Mouse (Mus musculus) hindbrain, embryonic 15.5 days (tissue): ENCODE measurements at regions not wholly inside any gene's neighbourhood (a gene's known extent, or its start where the extent isn't known, plus 50 kb on each side); places are given as distances from the start of the nearest gene placed in this dataset.

Experiments used
- ATAC-seq: fragments of 200-750 bp; cut with Nextera tagmentation; 2 replicates; pipeline ENCODE4 v1.8.0; 2017; ENCODE audit warnings: low read depth, moderate number of reproducible peaks, moderate TSS enrichment; ENCODE audit not compliant: low FRiP score
- H3K27ac ChIP-seq: fragments of 300-500 bp; sonication (generic); replicated peaks from 2 replicates; pipeline ENCODE4 v1.5.1; 2015; ENCODE audit warnings: mild to moderate bottlenecking, inconsistent platforms
- H3K27me3 ChIP-seq: fragments of 300-500 bp; sonication (generic); 2 replicates; pipeline ENCODE4 v1.6.1; 2015; ENCODE audit warnings: control low read depth, inconsistent platforms
- H3K36me3 ChIP-seq: fragments of 300-500 bp; sonication (generic); 2 replicates; pipeline ENCODE4 v1.6.1; 2015; ENCODE audit warnings: control low read depth, inconsistent platforms
- H3K4me1 ChIP-seq: fragments of 300-500 bp; sonication (generic); replicated peaks from 2 replicates; pipeline ENCODE4 v1.6.1; 2015; ENCODE audit warnings: control low read depth, inconsistent platforms
- H3K4me2 ChIP-seq: fragments of 300-500 bp; sonication (generic); 2 replicates; pipeline ENCODE4 v1.6.1; 2015; ENCODE audit warnings: moderate library complexity, mild to moderate bottlenecking, inconsistent platforms
- H3K4me3 ChIP-seq: fragments of 300-500 bp; sonication (generic); 2 replicates; pipeline ENCODE4 v1.5.1; 2015; ENCODE audit warnings: mild to moderate bottlenecking, inconsistent platforms
- H3K9ac ChIP-seq: fragments of 300-500 bp; sonication (generic); 2 replicates; pipeline ENCODE4 v1.6.1; 2015; ENCODE audit warnings: inconsistent platforms
- H3K9me3 ChIP-seq: fragments of 300-500 bp; sonication (generic); 2 replicates; pipeline ENCODE4 v1.6.1; 2016; ENCODE audit warnings: control low read depth, inconsistent platforms
- WGBS: fragments of 180-500 bp; shearing (Covaris S2); methylation state at CpG from one replicate; pipeline ENCODE4 v1.1.7; 2015; 5-methylcytosine and 5-hydroxymethylcytosine counted together

DNA sequence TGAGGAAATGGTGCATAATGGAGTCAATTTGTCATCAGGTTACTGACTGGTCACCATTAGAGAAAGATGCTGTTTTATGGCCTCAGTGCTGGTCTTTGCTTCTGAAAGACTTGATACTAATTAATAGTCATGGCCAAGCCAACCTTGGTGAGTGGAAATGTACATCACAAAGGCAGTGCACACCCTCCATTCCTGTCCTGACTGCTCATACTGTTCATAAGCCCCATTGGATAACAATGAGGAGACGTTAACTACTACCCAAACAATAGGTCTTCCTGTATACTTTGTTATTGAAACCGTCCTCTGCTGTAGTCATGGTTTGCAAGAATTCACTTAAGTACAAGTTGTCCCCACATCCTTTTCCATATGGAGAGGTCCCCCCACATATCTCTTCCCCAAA is 605.8 kb upstream of the Slc35b3 start:
- H3K4me2 ChIP-seq: no peak overlapping the region

DNA sequence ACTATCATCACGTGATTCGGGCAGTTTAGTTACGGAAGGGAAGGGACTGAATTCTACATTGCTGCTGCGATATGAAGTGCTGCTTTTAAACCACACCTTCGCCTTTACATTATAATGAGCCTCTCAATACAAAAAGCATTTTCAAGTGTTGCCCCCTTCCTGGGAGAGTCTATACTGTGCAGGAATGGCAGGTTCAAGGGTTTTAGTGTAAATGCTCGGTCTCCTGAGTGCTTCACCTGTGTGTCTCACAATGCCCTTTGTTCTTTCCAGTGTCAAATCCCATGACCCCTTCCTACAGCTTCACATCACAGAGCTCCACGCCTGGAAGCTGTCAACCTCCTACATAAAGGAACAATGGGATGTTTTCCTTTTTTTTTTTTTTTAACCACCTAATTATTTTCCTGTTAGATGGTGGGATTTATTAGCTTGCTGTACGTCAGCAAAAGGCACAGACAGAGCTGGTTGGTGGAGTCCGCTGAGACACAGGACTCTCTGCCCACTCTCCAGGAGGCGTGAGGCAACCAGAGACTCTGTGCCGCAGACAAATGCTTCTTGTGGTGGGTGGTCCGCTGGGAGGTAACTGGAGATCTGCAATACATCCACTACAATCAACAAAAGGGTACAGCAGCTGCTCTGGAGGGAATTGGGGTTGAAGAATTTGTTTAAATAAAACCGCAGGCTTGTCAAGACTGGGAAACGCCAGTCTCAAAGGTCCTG is 577.2 kb upstream of the Slc35b3 start:
- WGBS: 32% methylated on average over 14 of the region's 14 CpGs
- no peak overlapping the region for H3K9ac ChIP-seq
- H3K27me3 ChIP-seq: peaks cover 9% of the 10 kb centered on the region; the same call in 1 of the 2 replicates
- H3K27ac ChIP-seq: no peak overlapping the region
- ATAC-seq: no peak
- no peak overlapping the region for H3K4me3 ChIP-seq
- H3K4me1 ChIP-seq: peaks cover 7% of the 10 kb centered on the region
- H3K36me3 ChIP-seq: no peaks in the 10 kb centered on the region
- H3K9me3 ChIP-seq: no peaks in the 10 kb centered on the region
- H3K4me2 ChIP-seq: no peak overlapping the region

More for the DNA sequence above, 605.8 kb upstream of the Slc35b3 start:
- H3K27ac ChIP-seq: no peak overlapping the region
- no peak for ATAC-seq
- no peaks in the 10 kb centered on the region for H3K36me3 ChIP-seq
- no peak overlapping the region for H3K4me3 ChIP-seq
- no peaks in the 10 kb centered on the region for H3K9me3 ChIP-seq
- WGBS: 82% methylated on average over 2 of the region's 2 CpGs
- no peaks in the 10 kb centered on the region for H3K4me1 ChIP-seq
- no peak overlapping the region for H3K9ac ChIP-seq
- no peaks in the 10 kb centered on the region for H3K27me3 ChIP-seq

DNA sequence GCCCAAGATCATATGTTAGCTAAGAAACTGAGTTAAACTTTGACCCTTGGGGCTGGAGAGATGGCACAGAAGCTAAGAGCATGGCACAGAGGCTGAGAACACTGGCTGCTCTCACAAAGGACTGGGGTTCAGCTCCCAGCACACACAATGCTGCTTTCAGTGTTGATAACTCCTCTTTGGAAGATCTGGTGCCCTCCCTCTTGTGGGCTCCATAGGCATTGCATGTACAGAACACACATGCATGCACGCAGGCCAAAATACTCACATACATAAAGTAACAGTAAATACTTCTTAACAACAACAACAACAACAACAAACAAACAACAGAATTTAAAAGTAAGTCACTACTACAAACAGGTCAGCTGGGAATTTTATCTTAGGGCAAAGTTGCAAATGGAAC is 565.8 kb upstream of the Slc35b3 start:
- no peaks in the 10 kb centered on the region for H3K9me3 ChIP-seq
- 91% methylated on average over 1 of the region's 1 CpGs for WGBS
- H3K4me3 ChIP-seq: no peak overlapping the region
- H3K4me2 ChIP-seq: no peak overlapping the region
- H3K27ac ChIP-seq: no peak overlapping the region
- H3K4me1 ChIP-seq: peaks cover 12% of the 10 kb centered on the region
- no peak overlapping the region for H3K9ac ChIP-seq
- no peak for ATAC-seq
- H3K27me3 ChIP-seq: peaks cover 29% of the 10 kb centered on the region
- no peaks in the 10 kb centered on the region for H3K36me3 ChIP-seq

DNA sequence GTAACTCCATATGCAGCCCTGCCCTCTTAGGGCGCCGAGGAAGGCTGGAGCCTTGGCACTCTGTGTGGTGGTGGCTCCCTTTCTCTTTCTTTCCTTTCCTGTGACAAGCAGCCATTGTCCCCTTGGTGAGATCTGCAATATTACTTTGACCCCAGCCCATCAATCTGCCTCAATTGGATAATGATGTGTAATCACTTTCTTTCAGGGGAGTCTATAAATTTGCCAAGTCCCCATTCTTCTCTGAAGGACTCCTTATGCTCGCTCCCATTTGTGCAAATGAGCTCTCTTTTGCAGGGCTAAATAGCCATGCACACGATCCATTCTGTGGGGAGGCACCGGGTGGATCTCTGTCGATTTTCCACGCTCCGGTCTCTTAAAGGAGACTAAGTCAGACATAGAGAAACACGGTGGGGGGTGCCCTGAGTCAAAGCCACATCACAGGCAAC is 563.2 kb upstream of the Slc35b3 start:
- ATAC-seq: peak; percentile 92

DNA sequence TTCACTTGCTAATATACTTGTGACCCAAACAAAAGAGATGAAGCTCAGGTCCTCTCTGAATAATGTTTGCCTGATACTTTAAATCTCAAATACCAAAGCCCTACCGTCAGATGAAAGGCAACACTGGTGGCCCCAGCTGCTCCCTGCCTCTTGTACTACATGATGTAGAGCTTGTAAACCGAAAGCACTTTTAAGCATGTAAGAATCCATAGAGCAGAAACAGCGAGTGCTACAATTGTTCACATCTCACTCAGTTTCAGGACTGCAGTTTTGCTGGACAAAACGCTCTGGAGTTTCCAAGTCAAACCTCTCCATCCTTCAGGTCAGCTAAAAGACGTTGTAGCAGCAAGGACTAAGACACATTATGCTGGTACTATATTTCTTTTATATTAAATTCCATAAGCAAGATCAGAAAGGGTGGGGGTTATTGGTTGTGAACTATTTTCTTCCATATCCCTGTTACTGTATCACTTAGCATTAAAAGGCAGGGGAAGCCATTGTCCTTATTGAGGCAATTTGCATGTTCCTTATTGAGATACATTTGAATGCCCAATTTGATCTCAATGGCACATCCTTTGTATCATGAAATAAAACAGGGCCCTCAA is 562.7 kb upstream of the Slc35b3 start:
- Histone ChIP-seq H3K9ac (no peak overlapping the region), H3K4me2 (no peak overlapping the region), H3K27ac (no peak overlapping the region), H3K27me3 (peaks cover 30% of the 10 kb centered on the region), H3K4me1 (peaks cover 12% of the 10 kb centered on the region), H3K9me3 (no peaks in the 10 kb centered on the region), H3K4me3 (no peak overlapping the region), H3K36me3 (no peaks in the 10 kb centered on the region)
- no peak for ATAC-seq
- 16% methylated on average over 5 of the region's 5 CpGs for WGBS

More for the DNA sequence above, 563.2 kb upstream of the Slc35b3 start:
- H3K9ac ChIP-seq: no peak overlapping the region
- peaks cover 12% of the 10 kb centered on the region for H3K4me1 ChIP-seq
- no peak overlapping the region for H3K4me3 ChIP-seq
- peak overlapping the region; percentile 17 for H3K4me2 ChIP-seq
- H3K27ac ChIP-seq: no peak overlapping the region
- peaks cover 30% of the 10 kb centered on the region for H3K27me3 ChIP-seq
- no peaks in the 10 kb centered on the region for H3K9me3 ChIP-seq
- WGBS: 9% methylated on average over 9 of the region's 9 CpGs
- no peaks in the 10 kb centered on the region for H3K36me3 ChIP-seq

DNA sequence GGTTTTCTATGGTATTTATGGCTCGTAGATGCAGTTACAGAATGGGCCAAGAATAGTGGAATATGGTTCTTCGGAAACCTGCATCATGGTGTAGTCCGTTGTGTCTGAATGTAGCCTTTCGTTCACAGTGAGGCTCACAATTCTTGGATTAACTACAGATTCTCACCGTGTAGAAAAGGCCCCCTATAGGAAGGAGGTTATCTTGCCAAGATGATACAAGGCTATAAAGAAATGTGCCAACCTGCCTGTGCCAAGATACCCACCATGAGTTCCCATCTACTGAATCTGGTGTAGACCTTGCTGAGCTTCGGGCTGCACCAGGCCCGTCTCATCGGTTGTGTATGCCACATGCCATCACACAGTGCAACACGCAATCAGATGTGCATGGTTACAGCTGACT is 560.2 kb upstream of the Slc35b3 start:
- H3K27me3 ChIP-seq: peaks cover 28% of the 10 kb centered on the region; the same call in 1 of the 2 replicates

DNA sequence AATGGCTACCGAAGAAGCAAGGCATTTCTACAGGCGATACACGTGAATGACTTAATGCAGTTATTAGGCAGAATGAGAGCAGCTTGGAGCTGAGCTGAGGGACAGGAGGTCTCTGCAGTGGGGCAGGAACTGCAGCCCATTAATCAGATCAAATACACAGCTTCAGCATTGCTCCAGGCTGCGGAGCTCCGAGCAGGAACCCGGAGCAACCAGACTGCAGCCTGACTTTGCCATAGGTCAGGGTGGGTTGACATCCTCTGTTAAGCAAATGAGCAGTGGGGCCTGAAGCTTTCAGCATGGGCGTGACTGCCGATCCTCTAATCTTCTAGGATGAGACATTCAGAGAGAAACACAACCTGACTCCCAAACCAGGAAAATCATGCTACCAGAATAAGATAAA is 555.4 kb upstream of the Slc35b3 start:
- H3K4me2 ChIP-seq: no peak overlapping the region
- H3K36me3 ChIP-seq: no peaks in the 10 kb centered on the region
- H3K9ac ChIP-seq: no peak overlapping the region
- H3K27me3 ChIP-seq: peaks cover 22% of the 10 kb centered on the region; the same call in 1 of the 2 replicates
- H3K27ac ChIP-seq: no peak overlapping the region
- H3K4me1 ChIP-seq: 0 out of 2 replicates have a peak, but pooled peaks cover 3% of the 10 kb centered on the region
- no peak for ATAC-seq
- H3K9me3 ChIP-seq: no peaks in the 10 kb centered on the region
- H3K4me3 ChIP-seq: no peak overlapping the region
- WGBS: 34% methylated on average over 8 of the region's 8 CpGs

More for the DNA sequence above, 560.2 kb upstream of the Slc35b3 start:
- Histone ChIP-seq H3K9me3 (no peaks in the 10 kb centered on the region), H3K27ac (no peak overlapping the region), H3K36me3 (no peaks in the 10 kb centered on the region), H3K9ac (no peak overlapping the region), H3K4me2 (no peak overlapping the region), H3K4me1 (peaks cover 15% of the 10 kb centered on the region), H3K4me3 (no peak overlapping the region)
- no peak for ATAC-seq
- 92% methylated on average over 9 of the region's 9 CpGs for WGBS

DNA sequence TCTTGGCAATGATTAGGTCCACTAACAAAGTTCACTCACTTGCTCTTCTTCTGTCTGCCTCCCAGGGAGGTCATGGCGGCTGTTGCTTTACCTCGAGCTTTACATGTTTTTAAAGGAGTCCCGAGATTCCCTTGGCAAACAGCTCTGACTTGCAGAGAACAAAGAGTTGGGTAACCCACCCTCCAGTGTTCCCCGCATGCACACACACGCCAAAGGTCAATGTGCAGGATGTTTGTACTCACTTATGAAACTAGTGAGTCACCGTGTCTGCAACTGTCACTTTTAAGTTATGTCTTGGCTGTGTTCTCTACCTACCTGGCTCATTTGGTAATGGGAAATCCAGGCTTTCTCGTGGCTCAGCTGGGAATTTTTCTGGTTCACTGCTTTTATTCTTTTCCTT is 529.1 kb upstream of the Slc35b3 start:
- Histone ChIP-seq H3K27ac (no peak overlapping the region), H3K4me1 (no peaks in the 10 kb centered on the region), H3K27me3 (no peaks in the 10 kb centered on the region), H3K36me3 (no peaks in the 10 kb centered on the region), H3K4me3 (no peak overlapping the region), H3K9me3 (no peaks in the 10 kb centered on the region), H3K9ac (no peak overlapping the region), H3K4me2 (no peak overlapping the region)
- no peak for ATAC-seq
- WGBS: 74% methylated on average over 7 of the region's 7 CpGs

DNA sequence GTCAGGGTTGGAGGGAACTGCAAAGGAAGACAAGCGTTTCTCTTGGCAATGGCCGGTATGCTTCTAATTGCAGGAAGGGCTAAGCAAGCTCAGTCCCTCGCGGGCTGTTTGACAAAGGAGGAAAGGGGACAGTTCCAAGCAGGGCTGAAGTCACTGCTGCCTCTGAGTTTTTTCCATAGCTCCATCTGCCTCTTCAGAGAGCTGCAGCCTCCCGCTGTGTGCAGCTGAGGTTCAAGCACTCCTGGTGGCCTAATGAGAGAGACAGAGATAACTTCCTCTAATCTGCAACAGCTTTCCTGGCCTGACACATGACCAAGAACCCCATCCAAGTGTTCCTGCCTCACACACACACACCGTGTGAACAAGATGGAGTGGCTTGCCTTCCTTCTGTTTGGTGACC is 511.9 kb upstream of the Slc35b3 start:
- ATAC-seq: no peak
- no peak overlapping the region for H3K9ac ChIP-seq
- H3K4me3 ChIP-seq: no peak overlapping the region
- no peaks in the 10 kb centered on the region for H3K27me3 ChIP-seq
- H3K4me2 ChIP-seq: no peak overlapping the region
- H3K4me1 ChIP-seq: no peaks in the 10 kb centered on the region
- H3K27ac ChIP-seq: no peak overlapping the region
- H3K36me3 ChIP-seq: no peaks in the 10 kb centered on the region
- H3K9me3 ChIP-seq: no peaks in the 10 kb centered on the region
- 43% methylated on average over 6 of the region's 6 CpGs for WGBS

DNA sequence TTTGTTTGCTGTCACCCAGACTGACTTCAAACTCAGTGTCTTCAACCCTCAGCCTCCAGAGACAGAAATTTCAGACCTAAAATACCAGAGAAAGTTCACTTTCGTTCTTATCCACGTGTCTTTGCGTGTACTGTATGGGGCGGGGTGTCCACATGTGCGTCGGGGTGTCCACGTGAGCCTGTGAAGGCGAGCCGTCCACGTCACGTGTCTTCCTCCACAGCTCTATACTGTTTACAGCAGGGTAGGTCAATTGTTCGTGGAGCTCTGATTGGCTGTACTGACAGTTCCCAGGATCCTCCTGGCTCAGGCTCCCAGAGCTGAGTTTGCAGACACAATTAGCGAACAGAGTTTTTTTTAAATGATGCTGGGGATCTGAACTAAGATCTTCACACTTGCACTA is 481.1 kb upstream of the Slc35b3 start:
- H3K9me3 ChIP-seq: no peaks in the 10 kb centered on the region
- WGBS: 92% methylated on average over 13 of the region's 13 CpGs
- no peak overlapping the region for H3K4me3 ChIP-seq
- no peak overlapping the region for H3K4me2 ChIP-seq
- no peak overlapping the region for H3K9ac ChIP-seq
- peaks cover 7% of the 10 kb centered on the region; the same call in 1 of the 2 replicates for H3K27me3 ChIP-seq
- H3K36me3 ChIP-seq: no peaks in the 10 kb centered on the region
- H3K27ac ChIP-seq: no peak overlapping the region
- no peaks in the 10 kb centered on the region for H3K4me1 ChIP-seq
- no peak for ATAC-seq

DNA sequence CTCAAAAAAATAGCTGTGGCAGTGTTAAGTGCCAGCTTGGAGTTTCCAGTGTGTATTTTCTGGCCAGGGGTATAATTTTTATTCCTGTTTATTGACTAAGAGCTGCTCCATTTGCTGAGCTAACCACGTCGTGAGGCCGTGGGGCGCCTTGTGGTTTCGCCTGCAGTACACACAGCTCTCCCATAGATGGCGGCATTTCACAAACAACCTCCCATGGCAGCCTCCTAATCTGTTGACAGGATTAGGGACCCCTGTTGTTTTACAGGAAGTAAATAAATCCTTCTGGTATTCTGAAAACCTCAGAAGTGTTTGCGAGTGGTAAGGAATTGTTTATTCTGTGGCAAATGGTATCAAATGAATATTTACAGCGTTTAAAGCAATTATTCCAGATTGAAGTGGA is 480.2 kb upstream of the Slc35b3 start:
- Histone ChIP-seq H3K9me3 (no peaks in the 10 kb centered on the region), H3K4me2 (no peak overlapping the region), H3K4me1 (no peaks in the 10 kb centered on the region), H3K9ac (no peak overlapping the region), H3K27ac (no peak overlapping the region), H3K36me3 (no peaks in the 10 kb centered on the region), H3K4me3 (no peak overlapping the region), H3K27me3 (peaks cover 7% of the 10 kb centered on the region; the same call in 1 of the 2 replicates)
- peak; percentile 83; the same call in 1 of the 2 replicates for ATAC-seq
- WGBS: 16% methylated on average over 8 of the region's 8 CpGs

DNA sequence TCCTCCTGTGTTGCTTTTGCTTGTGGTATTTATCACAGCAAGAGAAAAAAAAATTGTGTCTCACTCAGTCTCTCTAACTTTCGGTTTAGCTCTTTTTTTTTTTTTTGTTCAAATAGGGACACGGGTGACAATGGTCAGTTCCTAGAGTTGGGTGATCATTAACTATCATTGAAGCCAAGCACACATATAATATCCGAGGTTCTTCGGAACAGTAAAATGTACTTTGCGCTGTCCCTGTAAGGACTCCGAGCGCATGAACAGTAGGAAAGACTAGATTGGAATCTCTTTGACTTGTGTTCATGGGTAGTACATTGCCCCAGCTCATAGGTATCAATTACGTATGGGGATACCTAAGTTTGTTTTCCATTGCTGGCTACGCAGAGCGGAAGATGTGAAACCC is 479.7 kb upstream of the Slc35b3 start:
- 89% methylated on average over 10 of the region's 10 CpGs for WGBS
- H3K9ac ChIP-seq: no peak overlapping the region
- no peaks in the 10 kb centered on the region for H3K36me3 ChIP-seq
- peaks cover 7% of the 10 kb centered on the region; the same call in 1 of the 2 replicates for H3K27me3 ChIP-seq
- H3K4me1 ChIP-seq: no peaks in the 10 kb centered on the region
- H3K4me3 ChIP-seq: no peak overlapping the region
- H3K4me2 ChIP-seq: no peak overlapping the region
- no peak for ATAC-seq
- no peak overlapping the region for H3K27ac ChIP-seq
- no peaks in the 10 kb centered on the region for H3K9me3 ChIP-seq
